In genomic region chr1:119259455-119259854, GRCm38 (mm10) we compare ENCODE assay signal across 15 mouse cellular contexts.
DNase-seq lines count a peak whose midpoint lies in the region; ATAC-seq and TF ChIP-seq lines count a peak whose summit lies in the region.
"Had no signal": no experiment of that assay in that cellular context is flagged by ENCODE, and none has a peak within 500 bp of the region (broad histone marks: within the 10 kb centered on the region; RNA-seq: fewer than 3 reads in every experiment).

No protein-coding gene starts in this region.

- no peak overlapping the region for H3K4me3 ChIP-seq in midbrain, postnatal 0 days (ENCODE audit: low read depth, low read length)
- no peak overlapping the region for H3K4me3 ChIP-seq in midbrain, embryonic 10.5 days
- H3K4me3 ChIP-seq: heart, embryonic 12.5 days; hindbrain, embryonic 15.5 days; liver, embryonic 15.5 days; midbrain, embryonic 15.5 days; stomach, embryonic 15.5 days had no signal

- H3K36me3 ChIP-seq in midbrain, postnatal 0 days (ENCODE audit: insufficient read depth, low read length) = no peaks in the 10 kb centered on the region
- H3K36me3 ChIP-seq in midbrain, embryonic 10.5 days = no peaks in the 10 kb centered on the region
- H3K36me3 ChIP-seq: heart, embryonic 12.5 days; hindbrain, embryonic 15.5 days; liver, embryonic 15.5 days; midbrain, embryonic 15.5 days; stomach, embryonic 15.5 days had no signal

- no peak for DNase-seq in frontal cortex, postnatal 25 days (ENCODE audit: low spot score in 2 of 2)
- DNase-seq in midbrain, postnatal 0 days (ENCODE audit: low spot score) = peak; percentile 66
- DNase-seq in midbrain, embryonic 10.5 days (ENCODE audit: low spot score) = no peak
- DNase-seq in frontal cortex, adult 2 months (ENCODE audit: extremely low spot score in 1 of 2, low spot score in 1 of 2) = peak; percentile 5 to 34
- peak; percentile 33 for DNase-seq in skeletal muscle tissue, adult 2 months (ENCODE audit: low read depth, low spot score)
- DNase-seq in kidney, postnatal 4 days = no peak
- DNase-seq in kidney, postnatal 14 days = no peak
- DNase-seq: cerebellum, adult 8-10 months had no signal

- H3K27me3 ChIP-seq in midbrain, postnatal 0 days (ENCODE audit: insufficient read depth, low read length) = no peaks in the 10 kb centered on the region
- peaks cover 48% of the 10 kb centered on the region for H3K27me3 ChIP-seq in midbrain, embryonic 10.5 days (ENCODE audit: low read depth, poor library complexity, severe bottlenecking)
- H3K27me3 ChIP-seq: CH12.LX; hindbrain, embryonic 15.5 days; liver, embryonic 15.5 days; midbrain, embryonic 15.5 days; stomach, embryonic 15.5 days had no signal

- WGBS in midbrain, postnatal 0 days = 79% methylated on average over 9 of the region's 9 CpGs
- 91% methylated on average over 9 of the region's 9 CpGs for WGBS in midbrain, embryonic 10.5 days

- no peak overlapping the region for H3K27ac ChIP-seq in midbrain, postnatal 0 days (ENCODE audit: low read depth, low read length)
- H3K27ac ChIP-seq in midbrain, embryonic 10.5 days (replicated peaks) = no peak overlapping the region
- H3K27ac ChIP-seq: hindbrain, embryonic 15.5 days; liver, embryonic 15.5 days; midbrain, embryonic 15.5 days; stomach, embryonic 15.5 days had no signal

- TF ChIP-seq CTCF in midbrain, postnatal 0 days (IDR thresholded peaks at IDR 0.05) = no peak

- peaks cover 4% of the 10 kb centered on the region; the same call in 1 of the 2 replicates for H3K9me3 ChIP-seq in midbrain, postnatal 0 days (ENCODE audit: low read length)
- no peaks in the 10 kb centered on the region; the same call in 1 of the 2 replicates for H3K9me3 ChIP-seq in midbrain, embryonic 10.5 days (replicated peaks)
- H3K9me3 ChIP-seq: hindbrain, embryonic 15.5 days; liver, embryonic 15.5 days; midbrain, embryonic 15.5 days; stomach, embryonic 15.5 days had no signal

- ATAC-seq in frontal cortex, adult (ENCODE audit: low TSS enrichment) = peak; percentile 70
- ATAC-seq in midbrain, postnatal 0 days (ENCODE audit: low FRiP score) = no peak
- ATAC-seq: midbrain, embryonic 15.5 days had no signal

- no peak overlapping the region for H3K4me2 ChIP-seq in midbrain, postnatal 0 days (ENCODE audit: low read depth, low read length, poor library complexity, severe bottlenecking)
- H3K4me2 ChIP-seq: heart, embryonic 12.5 days; hindbrain, embryonic 15.5 days; liver, embryonic 15.5 days; midbrain, embryonic 15.5 days; stomach, embryonic 15.5 days had no signal

- no peaks in the 10 kb centered on the region for H3K4me1 ChIP-seq in midbrain, postnatal 0 days (ENCODE audit: insufficient read depth, low read length)
- H3K4me1 ChIP-seq in midbrain, embryonic 10.5 days = peaks cover 21% of the 10 kb centered on the region
- H3K4me1 ChIP-seq: heart, embryonic 12.5 days; liver, embryonic 15.5 days; midbrain, embryonic 15.5 days; stomach, embryonic 15.5 days had no signal

- H3K9ac ChIP-seq in midbrain, postnatal 0 days (replicated peaks; ENCODE audit: low read length, poor library complexity, severe bottlenecking) = no peak overlapping the region
- H3K9ac ChIP-seq: heart, embryonic 12.5 days; hindbrain, embryonic 15.5 days; liver, embryonic 15.5 days; midbrain, embryonic 15.5 days; stomach, embryonic 15.5 days had no signal

Comparison
In these comparisons a context has a peak if more than half of its experiments do, and no peak if none do; other contexts are left out.
1. DNase-seq: peak in midbrain, postnatal 0 days (single experiment), frontal cortex, adult 2 months (2 of 2) and skeletal muscle tissue, adult 2 months (single experiment); none in frontal cortex, postnatal 25 days (0 of 2), midbrain, embryonic 10.5 days (single experiment), kidney, postnatal 4 days (0 of 2) and kidney, postnatal 14 days (single experiment).